Mouse (Mus musculus) lung, postnatal 0 days (tissue): Measurements from ENCODE around the gene Esrrg. TPM values are rescaled to one million over a fixed set of nuclear protein-coding genes. Genes with fewer than 3 reads are reported as not detected.

Experiments
- ATAC-seq: fragments of 200-750 bp; cut with Nextera tagmentation; 2 replicates; pipeline ENCODE4 v1.8.0; 2017; ENCODE audit warnings: moderate library complexity
- DNase-seq: peaks from one replicate; pipeline ENCODE4 v3.0.0-alpha.2; 2016; ENCODE audit warnings: low spot score
- H3K27ac ChIP-seq: fragments of 300-500 bp; sonication (generic); 2 replicates; pipeline ENCODE4 v1.5.1; 2014; ENCODE audit warnings: antibody characterized with exemption, mild to moderate bottlenecking, low read length, mixed read lengths
- H3K27me3 ChIP-seq: fragments of 300-500 bp; sonication (generic); replicated peaks from 2 replicates; pipeline ENCODE4 v1.6.1; 2014; ENCODE audit warnings: low read length, mixed read lengths; ENCODE audit not compliant: insufficient read depth
- H3K36me3 ChIP-seq: fragments of 300-500 bp; sonication (generic); 2 replicates; pipeline ENCODE4 v1.6.1; 2014; ENCODE audit warnings: low read length, mixed read lengths; ENCODE audit not compliant: insufficient read depth
- H3K4me1 ChIP-seq: fragments of 300-500 bp; sonication (generic); 2 replicates; pipeline ENCODE4 v1.6.1; 2014; ENCODE audit warnings: antibody characterized with exemption, low read depth, low read length, mixed read lengths; ENCODE audit not compliant: insufficient read depth
- H3K4me2 ChIP-seq: fragments of 300-500 bp; sonication (generic); replicated peaks from 2 replicates; pipeline ENCODE4 v1.6.1; 2014; ENCODE audit warnings: low read depth, mild to moderate bottlenecking, low read length, moderate library complexity, mixed read lengths
- H3K4me3 ChIP-seq: fragments of 300-500 bp; sonication (generic); 2 replicates; pipeline ENCODE4 v1.5.1; 2014; ENCODE audit warnings: low read depth, low read length
- H3K9ac ChIP-seq: fragments of 300-500 bp; sonication (generic); replicated peaks from 2 replicates; pipeline ENCODE4 v1.6.1; 2014; ENCODE audit warnings: low read depth, mild to moderate bottlenecking
- H3K9me3 ChIP-seq: fragments of 300-500 bp; sonication (generic); 2 replicates; pipeline ENCODE4 v1.6.1; 2016; ENCODE audit warnings: low read length, mixed read lengths
- CTCF ChIP-seq: IDR thresholded peaks from 2 replicates; pipeline ENCODE4 v1.5.1; 2016; ENCODE audit warnings: antibody characterized with exemption, mild to moderate bottlenecking
- EP300 ChIP-seq: IDR thresholded peaks from 2 replicates; pipeline ENCODE4 v1.6.1; 2016; ENCODE audit warnings: antibody characterized with exemption, mild to moderate bottlenecking, control low read depth
- WGBS: fragments of 180-500 bp; shearing (Covaris S2); extraction: QIAGEN DNeasy Blood & Tissue Kit; methylation state at CpG from one replicate; pipeline ENCODE4 v1.1.7; 2014; 5-methylcytosine and 5-hydroxymethylcytosine counted together
- polyA plus RNA-seq: library from polyadenylated mRNA; unstranded; fragments of >200 nt; fragmentation: Nextera tagmentation; extraction: Ambion mirVana; gene quantifications from 2 replicates; pipeline ENCODE4 v1.2.1, GENCODE M21; 2015

Gene Esrrg
- polyA plus RNA-seq, 1 experiment from 2014 or later: 0.54 TPM

DNA sequence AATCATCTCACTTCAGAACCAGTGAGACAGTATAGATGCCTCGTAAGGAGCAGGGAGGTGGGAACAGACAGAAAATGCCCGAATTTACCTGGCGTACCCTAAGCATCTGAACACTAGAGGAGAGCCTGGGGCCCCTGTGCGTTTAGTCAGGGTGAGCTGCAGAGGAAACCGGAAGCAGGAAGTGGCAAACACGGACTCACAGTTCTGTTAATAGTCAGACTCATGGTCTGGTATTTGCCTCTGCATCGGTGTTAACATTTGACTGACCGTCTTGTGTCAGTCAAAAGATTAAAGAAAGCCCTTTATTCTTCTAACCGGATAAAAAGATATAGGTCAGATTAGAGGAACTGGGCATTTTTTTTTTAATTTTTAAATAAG is 367.8 kb downstream of the Esrrg start:
- Histone ChIP-seq H3K4me2 (no peak overlapping the region), H3K4me3 (no peak overlapping the region), H3K4me1 (no peaks in the 10 kb centered on the region), H3K36me3 (no peaks in the 10 kb centered on the region), H3K27ac (no peak overlapping the region), H3K9ac (no peak overlapping the region), H3K27me3 (no peaks in the 10 kb centered on the region), H3K9me3 (no peaks in the 10 kb centered on the region)
- DNase-seq: no peak
- TF ChIP-seq EP300 (no peak), CTCF (no peak)
- 53% methylated on average over 9 of the region's 9 CpGs for WGBS
- no peak for ATAC-seq

DNA sequence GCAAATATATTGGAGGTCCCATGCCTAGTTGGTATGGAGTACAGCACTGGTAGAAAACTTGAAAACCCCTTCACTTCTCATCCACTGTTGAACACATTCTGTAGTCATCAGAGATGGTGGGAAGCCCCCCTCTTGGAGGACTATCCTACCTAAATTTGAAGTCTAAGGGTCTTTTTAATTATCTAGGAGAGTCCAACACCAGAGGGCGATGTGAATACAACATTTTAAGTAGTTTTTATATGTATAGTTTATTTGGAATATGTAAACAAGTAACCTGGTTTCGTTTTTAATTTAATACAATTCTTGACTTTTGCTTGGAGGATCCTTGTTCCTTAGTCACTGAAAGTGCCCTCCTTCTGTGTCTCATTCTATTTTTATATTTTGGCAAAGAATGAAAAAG is 372.4 kb downstream of the Esrrg start:
- 50% methylated on average over 2 of the region's 2 CpGs for WGBS
- no peak overlapping the region for H3K4me3 ChIP-seq
- no peaks in the 10 kb centered on the region for H3K9me3 ChIP-seq
- TF ChIP-seq CTCF (peak; percentile 6), EP300 (no peak)
- ATAC-seq (no peak), DNase-seq (no peak)
- no peak overlapping the region for H3K4me2 ChIP-seq
- H3K27me3 ChIP-seq: no peaks in the 10 kb centered on the region
- H3K27ac ChIP-seq: no peak overlapping the region
- no peaks in the 10 kb centered on the region for H3K4me1 ChIP-seq
- H3K9ac ChIP-seq: no peak overlapping the region
- H3K36me3 ChIP-seq: no peaks in the 10 kb centered on the region

DNA sequence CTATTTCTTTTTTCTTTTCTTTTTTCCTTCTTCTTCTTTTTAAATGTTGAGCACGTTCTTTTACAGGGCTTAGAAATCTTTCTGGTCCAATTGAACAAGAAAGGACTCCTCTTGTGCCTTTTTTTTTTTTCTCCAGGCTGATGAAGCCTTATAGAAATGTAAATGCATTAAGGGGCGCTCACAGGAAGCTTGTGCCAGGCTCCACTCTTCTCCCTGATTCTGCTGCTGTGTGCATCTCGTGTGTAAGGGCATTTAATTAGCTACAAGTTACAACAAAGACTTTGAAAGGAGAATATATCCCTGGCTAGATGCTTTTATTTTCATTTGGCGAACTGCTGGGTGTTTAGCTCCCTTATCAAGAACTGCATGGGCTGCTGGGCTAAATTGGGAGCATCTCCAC is 374.6 kb downstream of the Esrrg start:
- WGBS: 59% methylated on average over 4 of the region's 4 CpGs
- Histone ChIP-seq H3K4me2 (no peak overlapping the region), H3K9me3 (no peaks in the 10 kb centered on the region), H3K9ac (no peak overlapping the region), H3K36me3 (no peaks in the 10 kb centered on the region), H3K4me3 (no peak overlapping the region), H3K4me1 (no peaks in the 10 kb centered on the region), H3K27me3 (no peaks in the 10 kb centered on the region), H3K27ac (no peak overlapping the region)
- no peak for TF ChIP-seq EP300
- TF ChIP-seq CTCF: no peak
- ATAC-seq: no peak
- no peak for DNase-seq

DNA sequence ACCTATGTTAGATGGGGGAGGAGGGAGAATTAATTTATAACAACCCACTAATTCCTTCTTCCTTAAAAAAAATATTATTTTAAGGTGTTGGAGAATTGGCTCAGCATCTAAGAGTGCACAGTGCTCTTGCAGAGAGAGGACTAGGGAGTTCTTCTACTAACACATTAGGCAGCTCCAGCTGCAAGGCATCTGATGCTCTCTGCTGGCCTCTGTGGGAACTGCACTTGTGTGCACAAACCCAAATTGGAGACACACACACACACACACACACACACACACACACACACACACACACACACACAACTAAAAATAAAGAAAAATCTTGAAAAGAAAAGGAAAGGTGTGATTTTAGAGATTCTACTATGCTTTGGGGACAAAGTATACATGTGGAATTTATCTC is 381.6 kb downstream of the Esrrg start:
- Histone ChIP-seq H3K36me3 (no peaks in the 10 kb centered on the region), H3K4me1 (no peaks in the 10 kb centered on the region), H3K9ac (no peak overlapping the region), H3K9me3 (no peaks in the 10 kb centered on the region), H3K4me2 (no peak overlapping the region), H3K4me3 (no peak overlapping the region), H3K27ac (no peak overlapping the region), H3K27me3 (no peaks in the 10 kb centered on the region)
- DNase-seq (no peak), ATAC-seq (no peak)
- TF ChIP-seq EP300 (no peak), CTCF (peak; percentile 55)

DNA sequence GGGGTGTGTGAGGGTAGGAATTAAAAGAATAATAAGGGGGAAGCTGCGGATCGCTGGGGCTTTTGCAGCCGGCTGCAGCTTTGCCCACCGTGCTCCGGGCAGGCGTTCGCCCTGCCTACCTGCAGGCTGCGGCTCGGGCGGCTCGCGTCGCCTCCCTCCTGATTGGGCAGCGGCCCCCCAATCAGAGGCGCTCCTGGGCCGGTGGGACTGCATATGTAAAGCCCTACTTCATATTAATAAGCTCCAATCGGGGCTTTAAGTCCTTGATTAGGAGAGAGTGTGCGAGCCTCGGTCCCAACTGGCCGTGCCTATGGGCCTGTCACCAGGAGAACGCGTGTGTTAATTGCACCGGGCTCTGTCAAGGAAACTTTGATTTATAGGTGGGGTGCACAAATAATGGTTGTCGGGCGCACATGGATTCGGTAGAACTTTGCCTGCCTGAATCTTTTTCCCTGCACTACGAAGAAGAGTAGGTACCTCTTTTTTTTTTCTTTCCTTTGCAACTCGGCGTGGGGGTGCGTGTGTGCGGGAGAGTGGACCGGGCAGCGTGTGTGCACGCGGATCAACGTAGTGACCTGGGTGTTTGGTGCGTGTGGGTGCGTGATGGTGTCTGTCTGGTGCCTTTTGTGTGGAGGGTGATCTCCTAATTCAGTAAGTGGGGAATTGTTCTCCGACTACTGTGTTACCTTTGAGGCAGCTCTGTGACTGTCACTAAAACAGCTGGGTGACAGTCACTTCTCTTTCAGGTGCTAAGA is 389.2 kb downstream of the Esrrg start:
- under 1% methylated on average over 39 of the region's 39 CpGs for WGBS
- Histone ChIP-seq H3K27me3 (no peaks in the 10 kb centered on the region), H3K9me3 (no peaks in the 10 kb centered on the region), H3K36me3 (no peaks in the 10 kb centered on the region), H3K4me2 (peak overlapping the region; percentile 79), H3K4me3 (peak overlapping the region; percentile 40), H3K9ac (no peak overlapping the region), H3K27ac (no peak overlapping the region), H3K4me1 (peaks cover 7% of the 10 kb centered on the region; the same call in 1 of the 2 replicates)
- TF ChIP-seq CTCF (no peak), EP300 (no peak)
- DNase-seq (peak; percentile 71), ATAC-seq (peak; percentile 96)

DNA sequence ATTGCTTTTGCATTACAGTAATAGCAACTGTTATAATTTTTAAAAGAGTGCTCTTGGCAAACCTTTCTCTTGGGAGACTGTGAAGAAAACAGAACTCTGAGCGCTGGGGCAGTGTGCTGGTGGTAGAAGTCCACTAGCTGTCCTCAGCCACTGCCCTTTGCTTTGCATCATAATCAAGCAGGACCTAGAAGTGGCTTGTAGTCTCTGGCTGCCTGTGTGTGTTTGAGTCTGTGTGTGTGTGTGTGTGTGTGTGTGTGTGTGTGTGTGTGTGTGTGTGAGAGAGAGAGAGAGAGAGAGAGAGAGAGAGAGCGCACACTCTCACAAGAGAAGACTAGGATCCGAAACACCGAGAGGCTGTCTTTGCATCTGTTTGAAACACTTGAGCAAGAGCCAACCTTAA is 390.5 kb downstream of the Esrrg start:
- no peak overlapping the region for H3K27ac ChIP-seq
- DNase-seq (no peak), ATAC-seq (no peak)
- no peak overlapping the region for H3K4me3 ChIP-seq
- H3K9ac ChIP-seq: no peak overlapping the region
- no peaks in the 10 kb centered on the region for H3K27me3 ChIP-seq
- no peak overlapping the region for H3K4me2 ChIP-seq
- TF ChIP-seq EP300 (no peak), CTCF (no peak)
- no peaks in the 10 kb centered on the region for H3K9me3 ChIP-seq
- no peaks in the 10 kb centered on the region for H3K36me3 ChIP-seq
- H3K4me1 ChIP-seq: peaks cover 7% of the 10 kb centered on the region; the same call in 1 of the 2 replicates
- WGBS: 63% methylated on average over 4 of the region's 4 CpGs
